Mouse (Mus musculus) myocyte (in vitro differentiated cells): ENCODE measurements around the gene Ccdc103.

Experiments used
- CEBPB ChIP-seq: IDR thresholded peaks from 2 replicates; pipeline ENCODE4 v1.6.1; 2011; ENCODE audit warnings: mild to moderate bottlenecking, moderate library complexity; ENCODE audit not compliant: poor library complexity, insufficient read depth, severe bottlenecking
- E2F4 ChIP-seq: IDR thresholded peaks from one replicate; pipeline ENCODE4 v1.6.1; 2011; ENCODE audit warnings: mild to moderate bottlenecking, control low read depth, moderate library complexity; ENCODE audit not compliant: insufficient read depth
- MAX ChIP-seq: IDR thresholded peaks from one replicate; pipeline ENCODE4 v1.6.1; 2011; ENCODE audit warnings: low read depth, mild to moderate bottlenecking, control low read depth
- POLR2A ChIP-seq: IDR thresholded peaks from one replicate; pipeline ENCODE4 v1.6.1; 2011; ENCODE audit warnings: low read depth, mild to moderate bottlenecking, control low read depth, moderate library complexity; ENCODE audit not compliant: insufficient read length
- POLR2AphosphoS2 ChIP-seq: IDR thresholded peaks from one replicate; pipeline ENCODE4 v1.6.1; 2011; ENCODE audit warnings: low read depth, control low read depth; ENCODE audit not compliant: insufficient read length
- REST ChIP-seq: IDR thresholded peaks from one replicate; pipeline ENCODE4 v1.6.1; 2011; ENCODE audit warnings: mild to moderate bottlenecking, control low read depth, moderate library complexity; ENCODE audit not compliant: insufficient read depth, insufficient read length
- SRF ChIP-seq: IDR thresholded peaks from one replicate; pipeline ENCODE4 v1.6.1; 2011; ENCODE audit warnings: low read depth; ENCODE audit not compliant: control insufficient read depth, insufficient read length
- TCF12 ChIP-seq: IDR thresholded peaks from one replicate; pipeline ENCODE4 v1.6.1; 2011; ENCODE audit warnings: mild to moderate bottlenecking, control low read depth; ENCODE audit not compliant: poor library complexity, insufficient read depth, severe bottlenecking
- TCF3 ChIP-seq: IDR thresholded peaks from one replicate; pipeline ENCODE4 v1.6.1; 2011; ENCODE audit warnings: low read depth, control low read depth; ENCODE audit not compliant: insufficient read length
- USF1 ChIP-seq: IDR thresholded peaks from one replicate; pipeline ENCODE4 v1.6.1; 2011; ENCODE audit warnings: low read depth, mild to moderate bottlenecking, control low read depth, moderate library complexity

DNA sequence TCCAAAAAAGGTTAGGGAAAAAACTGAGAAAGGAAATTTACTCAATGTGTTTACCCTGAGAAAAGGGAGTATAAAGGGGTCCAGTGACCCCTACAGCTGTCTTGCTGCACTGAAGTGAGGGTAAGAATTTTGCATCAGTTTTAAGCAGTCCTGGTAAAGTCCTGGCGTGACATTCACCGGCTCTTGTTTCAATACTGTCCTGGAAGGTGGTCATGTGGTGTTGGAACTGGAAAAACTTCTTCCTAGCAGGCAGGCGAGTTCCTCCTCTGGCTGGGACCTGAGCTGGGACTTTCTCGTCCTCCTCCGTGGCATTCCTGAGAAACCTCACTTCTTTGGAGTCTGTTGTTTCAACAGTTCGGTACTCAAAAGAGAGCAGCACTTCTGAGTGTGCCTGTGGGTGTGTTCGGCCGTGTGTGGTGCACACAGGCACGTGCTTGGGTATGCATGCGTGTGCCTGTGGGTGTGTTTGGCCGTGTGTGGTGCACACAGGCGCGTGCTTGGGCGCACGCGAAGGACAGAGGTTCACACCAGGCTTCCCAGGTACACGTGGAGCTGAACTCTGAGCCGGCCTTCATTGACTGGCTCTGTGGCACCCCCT is 48.2 kb upstream of the Ccdc103 start:
- TF ChIP-seq CEBPB (no peak), POLR2A (no peak), USF1 (no peak), POLR2AphosphoS2 (no peak), E2F4 (no peak), SRF (no peak), REST (no peak), TCF3 (no peak), TCF12 (no peak), MAX (no peak)
